Mouse (Mus musculus): ENCODE data around the gene Zfp710. TPM values are rescaled to one million over a fixed set of nuclear protein-coding genes. Genes with fewer than 3 reads are reported as not detected.

The Zfp710 gene
- 100 to 1,000 TPM; 124 to 146 TPM for total RNA-seq (2023)

DNA sequence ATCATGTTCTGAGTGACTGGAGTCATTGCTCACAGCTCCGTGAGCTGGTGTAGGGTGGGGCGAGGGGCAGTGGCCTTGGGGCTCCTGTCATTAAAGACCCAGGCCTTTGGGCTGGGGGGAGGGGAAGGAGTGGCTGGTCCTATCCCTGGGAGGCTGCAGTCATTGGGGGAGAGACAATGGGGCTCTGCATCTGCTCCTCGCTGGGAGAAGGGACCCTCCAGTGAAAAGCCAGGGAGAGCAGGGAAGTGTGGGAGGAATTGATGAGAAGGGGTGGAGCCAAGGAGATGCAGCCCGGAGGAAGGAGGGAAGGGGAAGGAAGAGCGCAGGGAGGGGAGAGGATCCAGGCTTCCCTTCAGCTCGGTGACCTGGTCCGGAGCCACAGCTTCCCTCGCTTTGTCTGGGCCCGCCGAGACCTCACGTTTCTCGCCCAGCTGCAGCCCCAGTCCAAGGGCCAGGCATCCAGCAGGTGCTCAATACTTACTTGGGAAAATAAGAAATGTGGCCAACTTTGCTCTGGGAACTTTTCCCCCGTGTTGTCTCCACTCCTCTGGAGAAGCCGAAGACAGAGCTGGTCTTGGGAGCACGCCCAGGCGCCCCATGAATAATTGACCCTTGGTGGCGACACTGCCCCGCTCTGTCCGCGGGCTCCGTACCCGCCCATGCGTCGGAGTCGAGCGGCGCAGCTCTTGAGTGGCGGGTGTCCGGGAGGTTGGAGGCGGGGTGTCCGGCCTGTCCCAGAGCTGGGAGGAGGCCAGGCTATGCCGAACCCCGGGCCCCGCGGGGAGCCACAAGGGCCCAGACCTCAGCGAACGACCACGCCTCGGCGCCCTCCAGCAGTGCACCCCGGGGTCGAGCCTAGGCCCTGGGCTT, at the start of gene Zfp710:
Gene Zfp710, plus strand, starts transcription at position 294 of the 870 bp plus-strand sequence.

DNA sequence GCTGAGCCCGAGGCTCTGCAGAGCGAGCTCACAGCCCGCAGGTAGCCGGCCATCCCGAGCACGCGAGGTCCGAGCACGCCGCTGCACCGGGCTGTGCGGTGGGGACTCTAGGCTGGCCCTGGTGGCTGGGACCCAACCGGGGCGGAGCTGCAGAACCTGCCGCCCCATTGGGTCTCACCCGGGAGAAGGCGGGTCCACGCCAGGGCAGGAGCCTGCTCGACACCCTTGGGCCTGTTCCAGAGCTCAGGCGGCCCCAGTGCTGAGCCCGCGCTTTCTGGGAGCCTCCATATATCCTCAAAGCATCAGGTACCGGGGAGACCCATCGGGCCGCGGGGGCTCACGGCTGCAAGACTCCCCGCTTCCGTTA, 90.6 kb downstream of the Zfp710 start, which contains the start of gene Idh2:
Gene Idh2, minus strand, starts transcription at position 169 of the 367 bp plus-strand sequence.

Other genes starting within 250 kb of the Zfp710 start
- not detected for gene Mesp1, start 231.0 kb upstream of the Zfp710 start, total RNA-seq (2023)
- not detected for gene Mesp2, start 214.1 kb upstream of the Zfp710 start, total RNA-seq (2023)
- gene Anpep, start 163.8 kb upstream of the Zfp710 start, total RNA-seq (2023) = under 1 TPM in 1 of 2 experiments, not detected in 1; 0.20 TPM
- 10 to 100 TPM in 1 of 2 experiments, 1 to 10 TPM in 1; 8.8 to 12.3 TPM for gene Ap3s2, start 104.2 kb upstream of the Zfp710 start, total RNA-seq (2023)
- under 1 TPM; 0.80 to 0.97 TPM for gene Arpin, start 89.5 kb upstream of the Zfp710 start, total RNA-seq (2023)
- gene Idh2, start 90.6 kb downstream of the Zfp710 start, total RNA-seq (2023) = 10 to 100 TPM; 43.2 to 52.1 TPM
- 10 to 100 TPM; 29.5 to 35.1 TPM for gene Sema4b, start 162.0 kb downstream of the Zfp710 start, total RNA-seq (2023)
- 100 to 1,000 TPM; 102 to 103 TPM for gene Cib1, start 208.0 kb downstream of the Zfp710 start, total RNA-seq (2023)
- 1 to 10 TPM; 2.1 to 2.2 TPM for gene Gdpgp1, start 208.1 kb downstream of the Zfp710 start, total RNA-seq (2023)
- 1 to 10 TPM in 1 of 2 experiments, under 1 TPM in 1; 0.82 to 1.3 TPM for gene Ttll13, start 221.6 kb downstream of the Zfp710 start, total RNA-seq (2023)
- gene Ngrn, start 236.4 kb downstream of the Zfp710 start, total RNA-seq (2023) = 10 to 100 TPM; 15.5 to 15.9 TPM
- 10 to 100 TPM; 15.1 to 17.8 TPM for gene Vps33b, start 244.8 kb downstream of the Zfp710 start, total RNA-seq (2023)